Mouse (Mus musculus) kidney, postnatal 0 days (tissue): ENCODE measurements around the gene Gimap4. TPM values are rescaled to one million over a fixed set of nuclear protein-coding genes. Genes with fewer than 3 reads are reported as not detected.

Experiments used
- ATAC-seq: fragments of 200-750 bp; cut with Nextera tagmentation; replicated peaks from 2 replicates; pipeline ENCODE4 v1.8.0; 2017; ENCODE audit warnings: low read depth, moderate number of reproducible peaks, moderate TSS enrichment, moderate library complexity; ENCODE audit not compliant: low FRiP score
- DNase-seq: peaks from one replicate; pipeline ENCODE4 v3.0.0-alpha.2; 2016; ENCODE audit warnings: low spot score
- H3K27ac ChIP-seq: fragments of 300-500 bp; sonication (generic); 2 replicates; pipeline ENCODE4 v1.5.1; 2014; ENCODE audit warnings: mild to moderate bottlenecking
- H3K27me3 ChIP-seq: fragments of 300-500 bp; sonication (generic); 2 replicates; pipeline ENCODE4 v1.6.1; 2014; ENCODE audit warnings: low read length, mixed read lengths; ENCODE audit not compliant: insufficient read depth
- H3K36me3 ChIP-seq: fragments of 300-500 bp; sonication (generic); 2 replicates; pipeline ENCODE4 v1.6.1; 2014; ENCODE audit warnings: low read length, mixed read lengths; ENCODE audit not compliant: insufficient read depth
- H3K4me1 ChIP-seq: fragments of 300-500 bp; sonication (generic); replicated peaks from 2 replicates; pipeline ENCODE4 v1.6.1; 2014; ENCODE audit warnings: antibody characterized with exemption, low read length, mixed read lengths; ENCODE audit not compliant: insufficient read depth
- H3K4me2 ChIP-seq: fragments of 300-500 bp; sonication (generic); 2 replicates; pipeline ENCODE4 v1.6.1; 2014; ENCODE audit warnings: mild to moderate bottlenecking, low read length, moderate library complexity, mixed read lengths
- H3K4me3 ChIP-seq: fragments of 300-500 bp; sonication (generic); replicated peaks from 2 replicates; pipeline ENCODE4 v1.5.1; 2014; ENCODE audit warnings: low read depth, low read length
- H3K9ac ChIP-seq: fragments of 300-500 bp; sonication (generic); 2 replicates; pipeline ENCODE4 v1.6.1; 2014; ENCODE audit warnings: low read depth, low read length
- H3K9me3 ChIP-seq: fragments of 300-500 bp; sonication (generic); replicated peaks from 2 replicates; pipeline ENCODE4 v1.6.1; 2016; ENCODE audit warnings: low read length, inconsistent platforms, mixed read lengths
- CTCF ChIP-seq: IDR thresholded peaks from 2 replicates; pipeline ENCODE4 v1.5.1; 2016; ENCODE audit warnings: antibody characterized with exemption, low read depth, mild to moderate bottlenecking, moderate library complexity
- WGBS: fragments of 180-500 bp; shearing (Covaris S2); extraction: QIAGEN DNeasy Blood & Tissue Kit; methylation state at CpG from one replicate; pipeline ENCODE4 v1.1.7; 2014; 5-methylcytosine and 5-hydroxymethylcytosine counted together
- polyA plus RNA-seq: library from polyadenylated mRNA; unstranded; fragments of >200 nt; fragmentation: Nextera tagmentation; extraction: Ambion mirVana; gene quantifications from 2 replicates; pipeline ENCODE4 v1.2.1, GENCODE M21; 2015

The Gimap4 gene
- polyA plus RNA-seq, 1 experiment from 2014 or later: 71.3 TPM

DNA sequence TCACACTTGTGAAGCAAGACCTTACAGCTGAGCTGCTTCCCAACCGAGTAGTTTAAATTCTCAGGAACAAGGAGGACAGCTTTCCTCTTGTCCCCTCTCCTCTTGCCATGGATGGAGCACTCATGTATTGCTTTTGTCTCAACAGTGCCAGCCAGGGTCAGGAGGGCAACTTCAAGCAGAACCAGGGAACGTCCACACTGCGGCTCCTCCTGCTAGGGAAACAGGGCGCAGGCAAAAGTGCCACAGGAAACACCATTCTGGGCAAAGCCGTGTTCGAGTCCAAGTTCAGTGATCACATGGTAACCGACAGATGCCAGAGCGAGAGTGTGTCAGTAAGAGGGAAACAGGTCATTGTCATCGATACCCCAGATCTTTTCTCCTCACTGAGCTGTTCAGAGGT, 34.3 kb upstream of the Gimap4 start:
- no peak overlapping the region for H3K27ac ChIP-seq

GRCm38 (mm10) chr6:48658721-48659120, 25.6 kb upstream of the Gimap4 start:
- Histone ChIP-seq H3K4me3 (no peak overlapping the region), H3K27ac (no peak overlapping the region), H3K27me3 (no peaks in the 10 kb centered on the region), H3K9me3 (no peaks in the 10 kb centered on the region), H3K36me3 (no peaks in the 10 kb centered on the region), H3K4me1 (no peaks in the 10 kb centered on the region), H3K9ac (no peak overlapping the region), H3K4me2 (no peak overlapping the region)
- DNase-seq (no peak), ATAC-seq (no peak)
- 55% methylated on average over 5 of the region's 5 CpGs for WGBS
- no peak for TF ChIP-seq CTCF

More for the DNA sequence above, 34.3 kb upstream of the Gimap4 start:
- Histone ChIP-seq H3K4me3 (no peak overlapping the region), H3K4me2 (no peak overlapping the region), H3K4me1 (no peaks in the 10 kb centered on the region), H3K9me3 (no peaks in the 10 kb centered on the region), H3K27me3 (no peaks in the 10 kb centered on the region), H3K36me3 (no peaks in the 10 kb centered on the region), H3K9ac (no peak overlapping the region)
- DNase-seq (no peak), ATAC-seq (no peak)
- no peak for TF ChIP-seq CTCF
- WGBS: 87% methylated on average over 9 of the region's 9 CpGs

DNA sequence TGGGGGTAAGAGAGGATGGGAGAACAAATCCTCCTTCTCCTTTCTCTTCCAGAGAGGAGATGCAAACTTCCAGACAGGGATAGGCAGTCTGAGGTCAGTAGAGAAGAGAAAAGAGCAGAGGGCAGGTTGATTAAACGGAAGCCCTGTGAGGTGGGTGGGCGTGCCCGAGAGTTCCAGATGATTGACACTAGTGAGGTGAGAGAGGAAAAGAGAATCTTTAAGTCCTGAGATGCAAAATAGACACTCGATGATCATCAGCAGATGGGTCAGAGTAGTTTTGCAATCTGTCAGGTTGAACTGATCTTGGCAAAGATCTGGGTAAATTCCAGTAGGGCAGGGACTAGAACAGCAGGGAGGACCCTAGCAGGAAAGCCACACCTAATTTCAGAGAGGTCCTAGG, 19.6 kb upstream of the Gimap4 start:
- no peaks in the 10 kb centered on the region for H3K9me3 ChIP-seq
- H3K4me2 ChIP-seq: no peak overlapping the region
- H3K27me3 ChIP-seq: no peaks in the 10 kb centered on the region
- no peaks in the 10 kb centered on the region for H3K36me3 ChIP-seq
- DNase-seq (no peak), ATAC-seq (no peak)
- H3K4me1 ChIP-seq: no peaks in the 10 kb centered on the region; the same call in 1 of the 2 replicates
- H3K4me3 ChIP-seq: no peak overlapping the region
- no peak for TF ChIP-seq CTCF
- 83% methylated on average over 4 of the region's 4 CpGs for WGBS
- H3K27ac ChIP-seq: no peak overlapping the region
- no peak overlapping the region for H3K9ac ChIP-seq

- no peaks in the 10 kb centered on the region; the same call in 1 of the 2 replicates for H3K4me1 ChIP-seq
- no peaks in the 10 kb centered on the region for H3K9me3 ChIP-seq
- H3K36me3 ChIP-seq: no peaks in the 10 kb centered on the region
- TF ChIP-seq CTCF: no peak
- 94% methylated on average over 9 of the region's 9 CpGs for WGBS
- H3K27ac ChIP-seq: peak overlapping the region; percentile 55
- H3K4me3 ChIP-seq: no peak overlapping the region
- no peak for DNase-seq
- no peak overlapping the region for H3K4me2 ChIP-seq
- ATAC-seq: no peak
- H3K27me3 ChIP-seq: no peaks in the 10 kb centered on the region
- H3K9ac ChIP-seq: no peak overlapping the region
Measured at GRCm38 (mm10) chr6:48665471-48665870, 18.9 kb upstream of the Gimap4 start.

GRCm38 (mm10) chr6:48666159-48666586, 18.2 kb upstream of the Gimap4 start:
- Histone ChIP-seq H3K4me1 (no peaks in the 10 kb centered on the region; the same call in 1 of the 2 replicates), H3K27me3 (no peaks in the 10 kb centered on the region), H3K9me3 (no peaks in the 10 kb centered on the region), H3K4me2 (no peak overlapping the region), H3K9ac (no peak overlapping the region), H3K27ac (peak overlapping the region; percentile 55), H3K36me3 (no peaks in the 10 kb centered on the region), H3K4me3 (no peak overlapping the region)
- TF ChIP-seq CTCF: no peak
- ATAC-seq: peak; percentile 80
- 32% methylated on average over 7 of the region's 7 CpGs for WGBS
- DNase-seq: peak; percentile 37

DNA sequence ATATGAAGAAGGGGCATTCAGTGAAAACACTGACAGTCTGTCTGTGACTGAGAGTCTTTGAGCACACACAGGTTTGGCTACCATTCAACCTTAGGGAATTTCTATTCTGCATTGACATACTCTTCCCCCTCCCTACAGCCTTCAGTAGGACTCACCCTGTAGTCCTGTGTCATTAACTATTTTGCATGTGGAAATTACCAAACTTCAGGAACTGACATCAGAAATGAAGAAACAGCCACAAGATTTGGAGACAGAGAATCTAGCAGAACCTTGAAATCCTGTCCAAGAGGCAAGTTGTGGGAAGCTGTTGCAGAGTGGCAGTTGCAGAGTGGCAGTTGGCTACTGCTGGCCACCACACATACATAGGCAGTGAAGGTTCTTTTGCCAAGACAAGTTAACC, 16.3 kb upstream of the Gimap4 start:
- Histone ChIP-seq H3K9ac (no peak overlapping the region), H3K9me3 (no peaks in the 10 kb centered on the region), H3K27me3 (no peaks in the 10 kb centered on the region), H3K4me3 (no peak overlapping the region), H3K36me3 (no peaks in the 10 kb centered on the region), H3K27ac (no peak overlapping the region), H3K4me2 (no peak overlapping the region), H3K4me1 (no peaks in the 10 kb centered on the region; the same call in 1 of the 2 replicates)
- DNase-seq: no peak
- no peak for TF ChIP-seq CTCF
- no peak for ATAC-seq

GRCm38 (mm10) chr6:48669446-48669969, 14.8 kb upstream of the Gimap4 start:
- Histone ChIP-seq H3K27me3 (no peaks in the 10 kb centered on the region), H3K36me3 (no peaks in the 10 kb centered on the region), H3K27ac (no peak overlapping the region), H3K9me3 (no peaks in the 10 kb centered on the region), H3K4me2 (no peak overlapping the region), H3K9ac (no peak overlapping the region), H3K4me3 (no peak overlapping the region), H3K4me1 (no peaks in the 10 kb centered on the region; the same call in 1 of the 2 replicates)
- ATAC-seq: no peak
- TF ChIP-seq CTCF: no peak
- WGBS: 68% methylated on average over 2 of the region's 2 CpGs
- no peak for DNase-seq
